8 mouse cellular contexts compared by ENCODE assay signal in genomic region chr19:53944786-53945169, GRCm38 (mm10). TPM values are rescaled to one million over a fixed set of nuclear protein-coding genes. Genes with fewer than 3 reads are reported as not detected.
DNase-seq lines count a peak whose midpoint lies in the region; ATAC-seq and TF ChIP-seq lines count a peak whose summit lies in the region.

No protein-coding gene starts in this region.

- peak; percentile 14 for ATAC-seq in heart, embryonic 13.5 days (ENCODE audit: extremely low read depth, insufficient number of reproducible peaks, low FRiP score, low TSS enrichment)
- ATAC-seq in forebrain, embryonic 13.5 days, result peak; percentile 81; the same call in 1 of the 2 replicates
- ATAC-seq in liver, embryonic 15.5 days (ENCODE audit: insufficient read depth), result peak; percentile 16

- DNase-seq in heart, postnatal 10 days, result no peak
- no peak for DNase-seq in embryo, embryonic 10.5 days (ENCODE audit: low spot score)
- no peak for DNase-seq in ovary, adult 18-20 months (ENCODE audit: low spot score)
- no peak for DNase-seq in frontal cortex, postnatal 25 days (ENCODE audit: low spot score in 2 of 2)

- H3K27ac ChIP-seq in heart, embryonic 13.5 days (replicated peaks), result peak overlapping the region; percentile 98
- H3K27ac ChIP-seq in forebrain, embryonic 13.5 days, result peak overlapping the region; percentile 96
- peak overlapping the region; percentile 100 for H3K27ac ChIP-seq in liver, embryonic 15.5 days (replicated peaks)

- H3K4me2 ChIP-seq in heart, embryonic 13.5 days, result peak overlapping the region; percentile 80
- peak overlapping the region; percentile 67 for H3K4me2 ChIP-seq in forebrain, embryonic 13.5 days
- peak overlapping the region; percentile 86 for H3K4me2 ChIP-seq in liver, embryonic 15.5 days

- H3K4me1 ChIP-seq in heart, embryonic 13.5 days, result peaks cover 27% of the 10 kb centered on the region
- H3K4me1 ChIP-seq in E14TG2a.4 (replicated peaks; ENCODE audit: low read depth, low read length), result peaks cover 28% of the 10 kb centered on the region
- peaks cover 43% of the 10 kb centered on the region for H3K4me1 ChIP-seq in forebrain, embryonic 13.5 days
- H3K4me1 ChIP-seq in liver, embryonic 15.5 days (replicated peaks), result peaks cover 47% of the 10 kb centered on the region

- H3K4me3 ChIP-seq in heart, embryonic 13.5 days, result peak overlapping the region; percentile 97
- peak overlapping the region; percentile 90 for H3K4me3 ChIP-seq in E14TG2a.4 (replicated peaks; ENCODE audit: low read length)
- peak overlapping the region; percentile 97 for H3K4me3 ChIP-seq in forebrain, embryonic 13.5 days
- peak overlapping the region; percentile 98 for H3K4me3 ChIP-seq in liver, embryonic 15.5 days (replicated peaks)

- H3K27me3 ChIP-seq in heart, embryonic 13.5 days (replicated peaks), result no peaks in the 10 kb centered on the region
- H3K27me3 ChIP-seq in E14TG2a.4 (ENCODE audit: insufficient read depth, low read length), result no peaks in the 10 kb centered on the region
- H3K27me3 ChIP-seq in forebrain, embryonic 13.5 days, result no peaks in the 10 kb centered on the region
- H3K27me3 ChIP-seq in liver, embryonic 15.5 days, result no peaks in the 10 kb centered on the region

- under 1% methylated on average over 32 of the region's 47 CpGs for WGBS in heart, embryonic 13.5 days
- WGBS in forebrain, embryonic 13.5 days, result 0% methylated on average over 13 of the region's 47 CpGs
- under 1% methylated on average over 39 of the region's 47 CpGs for WGBS in liver, embryonic 15.5 days (ENCODE audit: insufficient replicate concordance)

- intact Hi-C loops in heart, postnatal 10 days (cut with DNase I), result loop anchor here (5.0 kb wide), 4 partner anchors 42 to 1118 kb away; no protein-coding TSS in a partner anchor

- no peaks in the 10 kb centered on the region for H3K36me3 ChIP-seq in heart, embryonic 13.5 days
- no peaks in the 10 kb centered on the region for H3K36me3 ChIP-seq in E14TG2a.4 (ENCODE audit: insufficient read depth, low read length)
- H3K36me3 ChIP-seq in forebrain, embryonic 13.5 days (ENCODE audit: poor library complexity, severe bottlenecking), result no peaks in the 10 kb centered on the region
- H3K36me3 ChIP-seq in liver, embryonic 15.5 days (replicated peaks), result no peaks in the 10 kb centered on the region

- no peaks in the 10 kb centered on the region for H3K9me3 ChIP-seq in heart, embryonic 13.5 days
- no peaks in the 10 kb centered on the region for H3K9me3 ChIP-seq in E14TG2a.4 (ENCODE audit: low read length)
- no peaks in the 10 kb centered on the region for H3K9me3 ChIP-seq in forebrain, embryonic 13.5 days (replicated peaks)
- H3K9me3 ChIP-seq in liver, embryonic 15.5 days (replicated peaks), result no peaks in the 10 kb centered on the region

- H3K9ac ChIP-seq in heart, embryonic 13.5 days, result peak overlapping the region; percentile 99
- peak overlapping the region; percentile 95 for H3K9ac ChIP-seq in forebrain, embryonic 13.5 days
- peak overlapping the region; percentile 97 for H3K9ac ChIP-seq in liver, embryonic 15.5 days

- no peak for TF ChIP-seq CTCF in E14TG2a.4 (conservative IDR thresholded peaks at IDR 0.05; ENCODE audit: low read length)

RNA-seq across cellular contexts. Expression of gene Bbip1, which starts 0.4 kb away (rescaled TPM):
- polyA plus RNA-seq in heart, embryonic 13.5 days (2015; fragmentation: Nextera tagmentation; extraction: Ambion mirVana), result 47.6 and 54.1 TPM in 2 replicates
- total RNA-seq in heart, postnatal 10 days (2021), result 10 to 100 TPM; 33.4 to 37.4 TPM
- polyA plus RNA-seq in forebrain, embryonic 13.5 days (2015; fragmentation: Nextera tagmentation; extraction: Ambion mirVana), result 146 and 153 TPM in 2 replicates
- 37.4 and 37.6 TPM in 2 replicates for polyA plus RNA-seq in liver, embryonic 15.5 days (2015; fragmentation: Nextera tagmentation; extraction: Ambion mirVana)

RNA-seq across cellular contexts. Expression of gene Shoc2, which starts 0.7 kb away (rescaled TPM):
- polyA plus RNA-seq in heart, embryonic 13.5 days (2015; fragmentation: Nextera tagmentation; extraction: Ambion mirVana), result 30.9 and 34.1 TPM in 2 replicates
- 10 to 100 TPM; 35.8 to 36.7 TPM for total RNA-seq in heart, postnatal 10 days (2021)
- 55.7 and 59.6 TPM in 2 replicates for polyA plus RNA-seq in forebrain, embryonic 13.5 days (2015; fragmentation: Nextera tagmentation; extraction: Ambion mirVana)
- 15.3 and 16.0 TPM in 2 replicates for polyA plus RNA-seq in liver, embryonic 15.5 days (2015; fragmentation: Nextera tagmentation; extraction: Ambion mirVana)

RNA-seq across cellular contexts. Expression of gene Pdcd4, which starts 52.7 kb away (rescaled TPM):
- polyA plus RNA-seq in heart, embryonic 13.5 days (2015; fragmentation: Nextera tagmentation; extraction: Ambion mirVana), result 34.4 and 34.6 TPM in 2 replicates
- 10 to 100 TPM; 30.2 to 31.0 TPM for total RNA-seq in heart, postnatal 10 days (2021)
- 110 and 115 TPM in 2 replicates for polyA plus RNA-seq in forebrain, embryonic 13.5 days (2015; fragmentation: Nextera tagmentation; extraction: Ambion mirVana)
- polyA plus RNA-seq in liver, embryonic 15.5 days (2015; fragmentation: Nextera tagmentation; extraction: Ambion mirVana), result 16.0 and 17.8 TPM in 2 replicates

Comparison
In these comparisons a context has a peak if more than half of its experiments do, and no peak if none do; other contexts are left out.
1. ATAC-seq: peak in every context shown above with its lines; median percentile 81 in forebrain, embryonic 13.5 days; 16 in liver, embryonic 15.5 days; 14 in heart, embryonic 13.5 days.